Comparison of ENCODE assay signal across 9 mouse cellular contexts in the genomic region with DNA sequence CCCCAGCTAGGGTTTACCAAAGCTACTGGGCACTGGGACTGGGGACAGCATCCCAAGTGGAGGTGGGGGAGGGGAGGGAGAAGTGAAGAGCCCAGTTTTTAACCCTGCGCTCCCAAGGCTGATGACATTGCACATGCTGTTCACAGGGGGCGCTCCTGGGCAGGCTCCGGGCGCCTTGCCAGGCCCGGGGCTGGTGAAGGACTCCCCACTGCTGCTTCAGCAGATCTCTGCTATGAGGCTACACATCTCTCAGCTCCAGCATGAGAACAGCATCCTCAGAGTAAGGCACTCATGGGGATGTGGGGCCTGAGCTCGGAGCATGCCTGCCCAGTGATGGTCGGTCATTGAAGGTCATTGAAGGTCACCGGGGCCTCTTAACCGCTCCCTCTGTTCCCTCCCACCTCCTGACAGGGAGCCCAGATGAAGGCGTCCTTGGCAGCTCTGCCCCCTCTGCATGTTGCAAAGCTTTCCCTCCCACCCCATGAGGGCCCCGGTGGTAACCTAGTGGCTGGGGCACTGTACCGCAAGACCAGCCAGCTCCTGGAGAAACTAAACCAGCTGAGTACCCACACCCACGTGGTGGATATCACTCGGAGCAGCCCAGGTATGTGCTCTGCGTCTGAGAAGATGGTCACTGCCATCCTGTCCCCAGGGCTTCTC. TPM values are rescaled to one million over a fixed set of nuclear protein-coding genes. Genes with fewer than 3 reads are reported as not detected.
A peak's percentile ranks its signal among the peaks of the same experiment; 100 is the strongest.
DNase-seq lines count a peak whose midpoint lies in the region; ATAC-seq lines count a peak whose summit lies in the region.
"Had no signal": no experiment of that assay in that cellular context is flagged by ENCODE, and none has a peak within 500 bp of the region (broad histone marks: within the 10 kb centered on the region; RNA-seq: fewer than 3 reads in every experiment).

No protein-coding gene starts in this region.

- ATAC-seq in midbrain, embryonic 12.5 days (ENCODE audit: low FRiP score, low read depth): peak; percentile 50
- ATAC-seq in midbrain, embryonic 15.5 days (replicated peaks): no peak
- ATAC-seq in cerebellum, adult (ENCODE audit: insufficient number of reproducible peaks, low FRiP score, low TSS enrichment): peak; percentile 76
- ATAC-seq in forebrain, embryonic 16.5 days: peak; percentile 15
- peak; percentile 32; the same call in 1 of the 2 replicates for ATAC-seq in midbrain, embryonic 14.5 days (ENCODE audit: low FRiP score, low TSS enrichment)

- H3K27ac ChIP-seq in midbrain, embryonic 12.5 days (replicated peaks): no peak overlapping the region
- no peak overlapping the region for H3K27ac ChIP-seq in midbrain, embryonic 15.5 days
- H3K27ac ChIP-seq in forebrain, embryonic 16.5 days (ENCODE audit: low read length): no peak overlapping the region
- 0 out of 2 replicates have a peak overlapping the region, but pooled peaks have one; percentile 26 for H3K27ac ChIP-seq in midbrain, embryonic 14.5 days (replicated peaks; ENCODE audit: low read depth, low read length)
- H3K27ac ChIP-seq: liver, embryonic 15.5 days had no signal

- no peaks in the 10 kb centered on the region for H3K27me3 ChIP-seq in midbrain, embryonic 12.5 days
- no peaks in the 10 kb centered on the region for H3K27me3 ChIP-seq in midbrain, embryonic 15.5 days (replicated peaks)
- no peaks in the 10 kb centered on the region for H3K27me3 ChIP-seq in forebrain, embryonic 16.5 days (replicated peaks; ENCODE audit: control insufficient read depth, insufficient read depth, low read length)
- no peaks in the 10 kb centered on the region for H3K27me3 ChIP-seq in midbrain, embryonic 14.5 days (ENCODE audit: control insufficient read depth, insufficient read depth, low read length)
- H3K27me3 ChIP-seq: liver, embryonic 15.5 days had no signal

- no peak overlapping the region for H3K4me2 ChIP-seq in midbrain, embryonic 12.5 days (replicated peaks)
- H3K4me2 ChIP-seq in midbrain, embryonic 15.5 days: no peak overlapping the region
- H3K4me2 ChIP-seq in forebrain, embryonic 16.5 days (ENCODE audit: low read length): no peak overlapping the region
- no peak overlapping the region for H3K4me2 ChIP-seq in midbrain, embryonic 14.5 days (ENCODE audit: low read length)
- H3K4me2 ChIP-seq: liver, embryonic 15.5 days had no signal

- H3K9me3 ChIP-seq in midbrain, embryonic 12.5 days: no peaks in the 10 kb centered on the region
- no peaks in the 10 kb centered on the region for H3K9me3 ChIP-seq in midbrain, embryonic 15.5 days
- no peaks in the 10 kb centered on the region for H3K9me3 ChIP-seq in forebrain, embryonic 16.5 days (ENCODE audit: control insufficient read depth, low read length)
- no peaks in the 10 kb centered on the region for H3K9me3 ChIP-seq in midbrain, embryonic 14.5 days (ENCODE audit: control insufficient read depth, low read length)
- H3K9me3 ChIP-seq: liver, embryonic 15.5 days had no signal

- no peaks in the 10 kb centered on the region for H3K4me1 ChIP-seq in midbrain, embryonic 12.5 days
- no peaks in the 10 kb centered on the region for H3K4me1 ChIP-seq in midbrain, embryonic 15.5 days
- no peaks in the 10 kb centered on the region for H3K4me1 ChIP-seq in forebrain, embryonic 16.5 days (replicated peaks; ENCODE audit: control insufficient read depth, insufficient read depth, low read length)
- H3K4me1 ChIP-seq in midbrain, embryonic 14.5 days (ENCODE audit: control insufficient read depth, insufficient read depth, low read length): no peaks in the 10 kb centered on the region
- H3K4me1 ChIP-seq: liver, embryonic 15.5 days had no signal

- DNase-seq in kidney, postnatal 14 days: peak; percentile 63
- peak; percentile 65 for DNase-seq in midbrain, embryonic 14.5 days
- DNase-seq in yolk sac, embryonic 10.5 days (ENCODE audit: low spot score): no peak
- no peak for DNase-seq in B cell, adult 2 months

- H3K4me3 ChIP-seq in midbrain, embryonic 12.5 days: no peak overlapping the region
- no peak overlapping the region for H3K4me3 ChIP-seq in midbrain, embryonic 15.5 days
- no peak overlapping the region for H3K4me3 ChIP-seq in forebrain, embryonic 16.5 days (replicated peaks; ENCODE audit: low read length)
- no peak overlapping the region for H3K4me3 ChIP-seq in midbrain, embryonic 14.5 days (replicated peaks; ENCODE audit: low read depth, low read length)
- H3K4me3 ChIP-seq: liver, embryonic 15.5 days had no signal

- H3K36me3 ChIP-seq in midbrain, embryonic 12.5 days: peaks cover 93% of the 10 kb centered on the region
- H3K36me3 ChIP-seq in midbrain, embryonic 15.5 days (replicated peaks): peaks cover 75% of the 10 kb centered on the region
- H3K36me3 ChIP-seq in forebrain, embryonic 16.5 days (ENCODE audit: control insufficient read depth, insufficient read depth): peaks cover 63% of the 10 kb centered on the region
- H3K36me3 ChIP-seq in midbrain, embryonic 14.5 days (ENCODE audit: control insufficient read depth, insufficient read depth, low read length): peaks cover 86% of the 10 kb centered on the region

- 46% methylated on average over 15 of the region's 15 CpGs for WGBS in midbrain, embryonic 12.5 days
- 44% methylated on average over 15 of the region's 15 CpGs for WGBS in midbrain, embryonic 15.5 days
- WGBS in forebrain, embryonic 16.5 days: 47% methylated on average over 15 of the region's 15 CpGs
- 44% methylated on average over 15 of the region's 15 CpGs for WGBS in midbrain, embryonic 14.5 days

- no peak overlapping the region for H3K9ac ChIP-seq in midbrain, embryonic 12.5 days (replicated peaks)
- no peak overlapping the region for H3K9ac ChIP-seq in midbrain, embryonic 15.5 days
- no peak overlapping the region for H3K9ac ChIP-seq in forebrain, embryonic 16.5 days (replicated peaks; ENCODE audit: low read depth, low read length)
- H3K9ac ChIP-seq in midbrain, embryonic 14.5 days (replicated peaks; ENCODE audit: low read length): no peak overlapping the region
- H3K9ac ChIP-seq: liver, embryonic 15.5 days had no signal

RNA-seq across cellular contexts. Expression of a gene that starts 22.2 kb away (rescaled TPM):
- 0.52 and 0.62 TPM in 2 replicates for polyA plus RNA-seq in midbrain, embryonic 12.5 days (2016; fragmentation: Nextera tagmentation; extraction: Ambion mirVana)
- polyA plus RNA-seq in midbrain, embryonic 15.5 days (2015; fragmentation: Nextera tagmentation; extraction: Ambion mirVana): 0.37 and 0.41 TPM in 2 replicates
- 0.52 and 0.76 TPM in 2 replicates for polyA plus RNA-seq in forebrain, embryonic 16.5 days (2015; fragmentation: Nextera tagmentation; extraction: Ambion mirVana)
- 0.27 and 0.55 TPM in 2 replicates for polyA plus RNA-seq in midbrain, embryonic 14.5 days (2014; fragmentation: Nextera tagmentation; extraction: Ambion mirVana)

RNA-seq across cellular contexts. Expression of a gene that starts 31.8 kb away (rescaled TPM):
- polyA plus RNA-seq in midbrain, embryonic 12.5 days (2016; fragmentation: Nextera tagmentation; extraction: Ambion mirVana): 148 and 156 TPM in 2 replicates
- polyA plus RNA-seq in midbrain, embryonic 15.5 days (2015; fragmentation: Nextera tagmentation; extraction: Ambion mirVana): 162 TPM in 2 replicates
- 150 and 158 TPM in 2 replicates for polyA plus RNA-seq in forebrain, embryonic 16.5 days (2015; fragmentation: Nextera tagmentation; extraction: Ambion mirVana)
- 134 and 135 TPM in 2 replicates for polyA plus RNA-seq in midbrain, embryonic 14.5 days (2014; fragmentation: Nextera tagmentation; extraction: Ambion mirVana)

RNA-seq across cellular contexts. Expression of a gene that starts 41.3 kb away (rescaled TPM):
- polyA plus RNA-seq in midbrain, embryonic 12.5 days (2016; fragmentation: Nextera tagmentation; extraction: Ambion mirVana): 2.6 and 2.7 TPM in 2 replicates
- polyA plus RNA-seq in midbrain, embryonic 15.5 days (2015; fragmentation: Nextera tagmentation; extraction: Ambion mirVana): 9.5 and 12.0 TPM in 2 replicates
- polyA plus RNA-seq in forebrain, embryonic 16.5 days (2015; fragmentation: Nextera tagmentation; extraction: Ambion mirVana): 7.8 and 9.4 TPM in 2 replicates
- polyA plus RNA-seq in midbrain, embryonic 14.5 days (2014; fragmentation: Nextera tagmentation; extraction: Ambion mirVana): 5.9 and 7.1 TPM in 2 replicates

RNA-seq across cellular contexts. Expression of a gene that starts 41.3 kb away (rescaled TPM):
- 11.2 and 13.3 TPM in 2 replicates for polyA plus RNA-seq in midbrain, embryonic 12.5 days (2016; fragmentation: Nextera tagmentation; extraction: Ambion mirVana)
- polyA plus RNA-seq in midbrain, embryonic 15.5 days (2015; fragmentation: Nextera tagmentation; extraction: Ambion mirVana): 20.8 and 21.6 TPM in 2 replicates
- polyA plus RNA-seq in forebrain, embryonic 16.5 days (2015; fragmentation: Nextera tagmentation; extraction: Ambion mirVana): 18.2 and 21.7 TPM in 2 replicates
- polyA plus RNA-seq in midbrain, embryonic 14.5 days (2014; fragmentation: Nextera tagmentation; extraction: Ambion mirVana): 19.4 and 30.3 TPM in 2 replicates

Comparison
In these comparisons a context has a peak if more than half of its experiments do, and no peak if none do; other contexts are left out.
1. DNase-seq: peak in kidney, postnatal 14 days (single experiment) and midbrain, embryonic 14.5 days (single experiment); none in yolk sac, embryonic 10.5 days (single experiment) and B cell, adult 2 months (0 of 2).